Mouse (Mus musculus): ENCODE measurements around the gene Rfx7.

- no peak for TF ChIP-seq POLR2A (IDR thresholded peaks at IDR 0.05; ENCODE audit: insufficient read depth, low read depth, low read length)
- TF ChIP-seq CTCF (IDR thresholded peaks at IDR 0.05; ENCODE audit: insufficient read depth, low read depth, low read length) = no peak
Observed at GRCm38 (mm10) chr9:72618037-72618436, 86.0 kb downstream of the Rfx7 start.

All from olfactory bulb, adult 2 months (tissue).